Mouse (Mus musculus): ENCODE measurements around the gene 2510039O18Rik. TPM values are rescaled to one million over a fixed set of nuclear protein-coding genes. Genes with fewer than 3 reads are reported as not detected.

2510039O18Rik gene
- polyA plus RNA-seq, 1 experiment from 2014 or later = 14.9 TPM

DNA sequence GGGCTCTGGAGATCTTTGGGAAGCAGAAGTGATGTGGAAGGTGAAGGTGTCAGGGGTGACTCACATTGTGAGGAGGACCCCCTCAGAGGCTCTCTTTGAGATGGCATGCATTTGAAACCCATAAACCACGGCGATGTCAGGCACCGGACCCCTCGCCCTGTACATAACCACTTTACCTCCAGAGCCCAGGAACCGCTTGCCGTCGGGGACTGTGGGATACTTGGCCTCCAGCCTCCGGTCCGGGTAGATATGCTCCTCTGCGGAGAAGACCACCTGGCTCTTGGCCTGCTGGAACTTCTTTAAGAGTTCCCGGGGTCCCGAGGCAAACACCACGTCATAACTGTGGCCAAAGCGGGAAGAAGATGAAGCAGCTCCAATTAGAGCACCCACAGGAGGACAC is 9.7 kb upstream of the 2510039O18Rik start:
- no peak overlapping the region for H3K4me2 ChIP-seq (ENCODE audit: low read depth, low read length)
- H3K4me3 ChIP-seq (ENCODE audit: low read depth, low read length) = no peak overlapping the region
- no peak overlapping the region for H3K27ac ChIP-seq (ENCODE audit: low read depth, low read length)
- H3K4me1 ChIP-seq (ENCODE audit: control insufficient read depth, insufficient read depth, low read length) = no peaks in the 10 kb centered on the region
- no peak overlapping the region for H3K9ac ChIP-seq (replicated peaks; ENCODE audit: low read depth, low read length)
- 92% methylated on average over 14 of the region's 14 CpGs for WGBS
- no peak for ATAC-seq (ENCODE audit: low read depth)
- no peaks in the 10 kb centered on the region for H3K27me3 ChIP-seq (ENCODE audit: control insufficient read depth, insufficient read depth, low read length)
- H3K36me3 ChIP-seq (ENCODE audit: control insufficient read depth, insufficient read depth, low read length) = no peaks in the 10 kb centered on the region
- no peaks in the 10 kb centered on the region for H3K9me3 ChIP-seq (ENCODE audit: control insufficient read depth, low read length)

DNA sequence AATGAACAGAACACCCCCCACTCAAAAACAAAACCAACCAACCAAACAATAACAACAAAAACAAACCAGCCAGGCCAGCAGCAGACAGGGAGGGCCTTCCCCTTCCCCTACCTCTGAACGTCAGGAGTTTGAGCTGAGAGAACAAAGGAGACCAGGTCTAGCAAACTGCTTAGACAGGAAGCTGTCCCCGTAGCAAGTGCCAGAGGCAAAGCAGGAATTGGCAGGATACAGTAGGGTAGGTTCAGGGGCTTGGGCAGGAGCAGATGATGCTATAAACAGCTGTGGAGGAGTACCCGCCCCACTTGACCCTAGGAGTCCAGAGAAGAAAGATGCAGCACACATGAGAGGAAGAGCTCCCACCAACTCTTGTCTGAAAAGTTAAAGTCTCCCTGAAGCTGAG is 6.6 kb upstream of the 2510039O18Rik start:
- no peak overlapping the region for H3K4me3 ChIP-seq (ENCODE audit: low read depth, low read length)
- WGBS = 49% methylated on average over 3 of the region's 3 CpGs
- no peak for ATAC-seq (ENCODE audit: low read depth)
- H3K27ac ChIP-seq (ENCODE audit: low read depth, low read length) = no peak overlapping the region
- H3K36me3 ChIP-seq (ENCODE audit: control insufficient read depth, insufficient read depth, low read length) = no peaks in the 10 kb centered on the region
- H3K9ac ChIP-seq (replicated peaks; ENCODE audit: low read depth, low read length) = no peak overlapping the region
- no peaks in the 10 kb centered on the region for H3K9me3 ChIP-seq (ENCODE audit: control insufficient read depth, low read length)
- peaks cover 3% of the 10 kb centered on the region for H3K27me3 ChIP-seq (ENCODE audit: control insufficient read depth, insufficient read depth, low read length)
- no peaks in the 10 kb centered on the region for H3K4me1 ChIP-seq (ENCODE audit: control insufficient read depth, insufficient read depth, low read length)
- H3K4me2 ChIP-seq (ENCODE audit: low read depth, low read length) = no peak overlapping the region

DNA sequence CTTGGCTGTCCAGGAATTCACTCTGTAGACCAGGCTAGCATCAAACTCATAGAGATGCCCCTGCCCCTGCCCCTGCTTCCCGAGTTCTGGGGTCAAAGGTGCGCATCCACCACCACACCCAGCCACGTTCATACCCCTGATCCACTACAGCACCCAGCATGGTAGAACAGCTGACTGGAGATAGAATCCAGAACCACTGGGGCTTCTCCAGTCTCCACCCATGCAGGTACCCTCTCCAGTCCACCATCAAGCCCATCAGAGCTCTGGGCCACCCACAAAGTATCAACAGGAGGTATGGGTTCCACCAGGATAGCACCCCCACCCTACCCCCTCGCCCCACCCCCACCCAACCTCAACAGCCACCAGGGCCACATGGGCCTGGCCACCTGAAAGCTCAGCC is 6.1 kb upstream of the 2510039O18Rik start:
- Histone ChIP-seq H3K27ac (ENCODE audit: low read depth, low read length) (no peak overlapping the region), H3K27me3 (ENCODE audit: control insufficient read depth, insufficient read depth, low read length) (peaks cover 3% of the 10 kb centered on the region), H3K9me3 (ENCODE audit: control insufficient read depth, low read length) (no peaks in the 10 kb centered on the region), H3K36me3 (ENCODE audit: control insufficient read depth, insufficient read depth, low read length) (no peaks in the 10 kb centered on the region), H3K9ac (replicated peaks; ENCODE audit: low read depth, low read length) (no peak overlapping the region), H3K4me2 (ENCODE audit: low read depth, low read length) (no peak overlapping the region), H3K4me1 (ENCODE audit: control insufficient read depth, insufficient read depth, low read length) (no peaks in the 10 kb centered on the region), H3K4me3 (ENCODE audit: low read depth, low read length) (no peak overlapping the region)
- 90% methylated on average over 4 of the region's 4 CpGs for WGBS
- no peak for ATAC-seq (ENCODE audit: low read depth)

DNA sequence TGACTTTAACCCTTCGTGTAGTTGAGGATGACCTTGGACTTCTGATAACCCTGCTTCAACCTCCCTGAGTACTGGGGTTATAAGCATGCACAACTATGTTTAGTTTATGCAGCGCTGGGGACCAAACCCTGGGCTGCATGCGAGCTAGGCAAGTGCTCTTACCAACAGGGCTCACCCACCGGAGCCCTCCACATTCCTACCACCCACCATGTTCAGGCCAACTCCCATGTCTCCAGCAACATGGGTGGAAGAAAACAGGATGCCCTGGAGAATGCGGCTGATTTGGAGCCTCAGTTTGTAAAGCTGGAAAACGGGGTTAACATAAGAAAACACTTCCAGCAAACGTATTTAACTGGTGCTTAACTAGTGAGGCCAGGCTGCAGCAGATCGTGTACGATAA is 4.8 kb upstream of the 2510039O18Rik start:
- H3K9ac ChIP-seq (replicated peaks; ENCODE audit: low read depth, low read length) = peak overlapping the region; percentile 67; the same call in 1 of the 2 replicates
- H3K4me2 ChIP-seq (ENCODE audit: low read depth, low read length) = peak overlapping the region; percentile 93
- no peak overlapping the region for H3K27ac ChIP-seq (ENCODE audit: low read depth, low read length)
- ATAC-seq (ENCODE audit: low read depth) = no peak
- peak overlapping the region; percentile 52 for H3K4me3 ChIP-seq (ENCODE audit: low read depth, low read length)
- H3K27me3 ChIP-seq (ENCODE audit: control insufficient read depth, insufficient read depth, low read length) = peaks cover 3% of the 10 kb centered on the region
- no peaks in the 10 kb centered on the region for H3K36me3 ChIP-seq (ENCODE audit: control insufficient read depth, insufficient read depth, low read length)
- H3K9me3 ChIP-seq (ENCODE audit: control insufficient read depth, low read length) = no peaks in the 10 kb centered on the region
- 29% methylated on average over 9 of the region's 9 CpGs for WGBS
- no peaks in the 10 kb centered on the region for H3K4me1 ChIP-seq (ENCODE audit: control insufficient read depth, insufficient read depth, low read length)

DNA sequence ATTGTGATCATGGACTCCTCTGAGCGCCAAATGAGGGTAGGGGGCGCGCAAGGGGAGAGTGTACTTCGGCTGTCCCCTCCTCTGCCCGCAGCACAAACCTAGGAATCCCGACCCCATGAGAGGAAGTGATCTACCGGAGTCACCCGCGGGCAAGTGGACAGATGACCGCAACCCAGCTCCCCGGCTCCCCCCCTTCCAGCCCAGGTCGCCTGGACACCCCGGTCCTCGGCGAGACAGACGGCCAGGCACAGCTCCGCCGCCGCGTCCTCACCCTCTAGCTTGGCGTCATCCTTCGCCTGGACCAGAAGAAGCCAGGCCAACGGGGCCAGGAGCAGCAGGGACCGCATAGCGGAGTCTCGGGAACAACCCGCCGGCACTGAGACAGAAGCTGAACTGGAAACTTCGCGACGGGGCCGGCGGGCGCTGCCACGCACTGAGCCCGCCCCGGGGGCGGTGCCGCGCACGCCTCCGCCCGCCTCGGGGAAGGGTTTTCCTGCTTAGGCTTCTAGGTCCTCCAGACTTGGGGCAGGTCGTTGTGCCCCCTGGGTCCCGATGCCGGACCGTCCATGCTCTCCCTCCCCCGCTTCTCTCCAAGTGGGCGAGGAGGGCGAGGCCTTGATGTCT is 4.3 kb upstream of the 2510039O18Rik start, which contains the start of gene Plod1:
Gene Plod1, minus strand, starts transcription at position 437 of the 624 bp plus-strand sequence.
- peak; percentile 42; the same call in 1 of the 2 replicates for ATAC-seq (ENCODE audit: low read depth)
- H3K27me3 ChIP-seq (ENCODE audit: control insufficient read depth, insufficient read depth, low read length) = peaks cover 3% of the 10 kb centered on the region
- no peaks in the 10 kb centered on the region for H3K9me3 ChIP-seq (ENCODE audit: control insufficient read depth, low read length)
- H3K4me3 ChIP-seq (ENCODE audit: low read depth, low read length) = peak within 1 kb of the TSS; percentile 52
- H3K9ac ChIP-seq (replicated peaks; ENCODE audit: low read depth, low read length) = peak within 1 kb of the TSS; percentile 67; the same call in 1 of the 2 replicates
- no peaks in the 10 kb centered on the region for H3K36me3 ChIP-seq (ENCODE audit: control insufficient read depth, insufficient read depth, low read length)
- 0% methylated on average over 41 of the region's 51 CpGs for WGBS
- no peak within 1 kb of the TSS for H3K27ac ChIP-seq (ENCODE audit: low read depth, low read length)
- H3K4me1 ChIP-seq (ENCODE audit: control insufficient read depth, insufficient read depth, low read length) = peaks cover 1% of the 10 kb centered on the region
- peak within 1 kb of the TSS; percentile 93 for H3K4me2 ChIP-seq (ENCODE audit: low read depth, low read length)

DNA sequence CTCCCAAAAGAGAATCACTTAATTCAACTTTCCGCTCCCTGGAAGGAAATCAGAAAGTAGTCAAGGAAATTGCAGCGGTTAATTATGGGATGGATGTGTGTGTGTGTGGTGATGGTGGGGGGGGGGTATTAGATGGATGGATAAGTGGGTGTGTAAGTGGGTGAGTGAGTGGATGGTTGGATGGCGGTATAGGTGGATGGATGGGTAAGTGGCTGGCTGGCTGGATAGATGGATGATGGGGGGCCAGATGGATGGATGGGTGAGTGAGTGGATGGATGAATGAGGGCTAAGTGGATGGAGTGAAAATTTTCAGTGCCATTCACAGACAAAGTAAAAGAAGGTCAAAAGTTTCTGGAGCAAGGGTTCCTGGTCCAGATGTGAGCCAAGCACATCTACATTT is 3.7 kb upstream of the 2510039O18Rik start:
- Histone ChIP-seq H3K9ac (replicated peaks; ENCODE audit: low read depth, low read length) (no peak overlapping the region), H3K36me3 (ENCODE audit: control insufficient read depth, insufficient read depth, low read length) (no peaks in the 10 kb centered on the region), H3K9me3 (ENCODE audit: control insufficient read depth, low read length) (no peaks in the 10 kb centered on the region), H3K27ac (ENCODE audit: low read depth, low read length) (no peak overlapping the region), H3K4me3 (ENCODE audit: low read depth, low read length) (peak overlapping the region; percentile 52; the same call in 1 of the 2 replicates), H3K4me2 (ENCODE audit: low read depth, low read length) (peak overlapping the region; percentile 93), H3K27me3 (ENCODE audit: control insufficient read depth, insufficient read depth, low read length) (peaks cover 3% of the 10 kb centered on the region), H3K4me1 (ENCODE audit: control insufficient read depth, insufficient read depth, low read length) (peaks cover 7% of the 10 kb centered on the region)
- WGBS = 44% methylated on average over 3 of the region's 3 CpGs
- ATAC-seq (ENCODE audit: low read depth) = no peak

DNA sequence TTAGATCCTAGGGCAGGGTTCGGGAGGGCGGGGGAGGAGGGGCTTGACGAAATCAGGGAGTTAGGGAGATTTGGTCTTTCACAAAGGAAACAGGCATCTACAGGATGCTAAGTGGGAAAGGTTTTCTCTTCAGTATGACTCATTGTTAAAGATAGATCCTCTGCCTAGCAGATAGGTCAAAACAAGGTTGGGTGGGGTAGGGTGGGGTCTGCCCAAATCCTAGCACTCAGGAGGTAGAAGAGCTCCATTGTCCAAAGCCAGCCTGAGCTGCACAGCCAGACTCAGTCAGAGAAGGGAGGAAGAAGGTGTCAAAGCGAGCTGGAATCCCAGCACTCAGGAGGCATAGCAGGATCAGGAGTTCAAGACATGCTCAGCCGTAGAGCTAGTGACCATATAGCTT is 3.2 kb upstream of the 2510039O18Rik start:
- Histone ChIP-seq H3K36me3 (ENCODE audit: control insufficient read depth, insufficient read depth, low read length) (no peaks in the 10 kb centered on the region), H3K4me1 (ENCODE audit: control insufficient read depth, insufficient read depth, low read length) (peaks cover 12% of the 10 kb centered on the region), H3K9ac (replicated peaks; ENCODE audit: low read depth, low read length) (no peak overlapping the region), H3K9me3 (ENCODE audit: control insufficient read depth, low read length) (no peaks in the 10 kb centered on the region), H3K4me3 (ENCODE audit: low read depth, low read length) (no peak overlapping the region), H3K4me2 (ENCODE audit: low read depth, low read length) (no peak overlapping the region), H3K27me3 (ENCODE audit: control insufficient read depth, insufficient read depth, low read length) (peaks cover 3% of the 10 kb centered on the region), H3K27ac (ENCODE audit: low read depth, low read length) (no peak overlapping the region)
- ATAC-seq (ENCODE audit: low read depth) = no peak
- 69% methylated on average over 5 of the region's 5 CpGs for WGBS

DNA sequence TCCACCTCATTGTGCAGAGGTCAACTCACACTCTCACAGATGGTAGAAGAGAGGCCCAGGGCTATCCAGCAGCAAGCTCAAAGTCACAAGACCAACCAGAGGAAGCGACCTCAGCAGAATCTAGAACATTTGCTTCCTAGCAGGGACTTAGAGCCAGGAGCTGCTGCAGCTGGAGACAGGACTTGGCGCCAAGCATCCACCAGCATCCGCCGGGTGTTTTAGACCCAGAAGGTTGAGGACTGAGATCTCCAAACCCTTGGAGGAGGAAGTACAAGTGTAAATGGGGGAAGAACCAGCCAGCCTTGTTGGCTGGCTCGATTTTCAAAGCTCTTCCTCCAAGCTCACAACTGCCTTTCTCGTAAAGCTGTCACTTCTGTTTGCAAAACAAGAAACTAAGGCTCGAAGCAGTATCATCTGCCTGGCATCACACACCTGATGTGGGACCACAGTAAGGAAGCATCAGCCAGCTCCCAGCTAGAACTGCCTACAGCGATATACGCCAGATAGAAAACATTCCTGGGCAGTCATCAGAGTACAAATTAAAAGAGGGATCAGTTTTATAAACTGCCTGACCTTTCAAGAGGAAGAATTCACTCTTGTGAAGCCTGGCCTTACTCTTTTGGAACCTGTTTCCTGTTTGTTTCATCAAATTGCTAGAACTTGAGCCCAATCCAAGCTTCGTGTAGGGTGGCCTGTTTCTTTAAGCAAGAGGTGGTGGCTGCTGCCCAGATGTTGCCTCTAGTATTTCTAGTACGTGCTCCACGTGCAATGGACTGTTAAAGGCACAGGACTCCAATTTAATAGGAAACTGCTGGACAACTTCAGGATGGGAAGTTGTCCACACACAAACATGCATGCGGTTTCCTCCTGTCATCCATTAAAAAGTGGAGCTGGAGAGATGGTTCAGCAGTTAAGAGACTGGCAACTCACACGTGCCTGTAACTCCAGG is 2.3 kb upstream of the 2510039O18Rik start:
- Histone ChIP-seq H3K9me3 (ENCODE audit: control insufficient read depth, low read length) (no peaks in the 10 kb centered on the region), H3K9ac (replicated peaks; ENCODE audit: low read depth, low read length) (no peak overlapping the region), H3K27ac (ENCODE audit: low read depth, low read length) (no peak overlapping the region), H3K4me1 (ENCODE audit: control insufficient read depth, insufficient read depth, low read length) (peaks cover 16% of the 10 kb centered on the region), H3K4me3 (ENCODE audit: low read depth, low read length) (no peak overlapping the region), H3K4me2 (ENCODE audit: low read depth, low read length) (no peak overlapping the region), H3K36me3 (ENCODE audit: control insufficient read depth, insufficient read depth, low read length) (no peaks in the 10 kb centered on the region; the same call in 1 of the 2 replicates), H3K27me3 (ENCODE audit: control insufficient read depth, insufficient read depth, low read length) (peaks cover 3% of the 10 kb centered on the region)
- no peak for ATAC-seq (ENCODE audit: low read depth)
- 73% methylated on average over 14 of the region's 14 CpGs for WGBS

DNA sequence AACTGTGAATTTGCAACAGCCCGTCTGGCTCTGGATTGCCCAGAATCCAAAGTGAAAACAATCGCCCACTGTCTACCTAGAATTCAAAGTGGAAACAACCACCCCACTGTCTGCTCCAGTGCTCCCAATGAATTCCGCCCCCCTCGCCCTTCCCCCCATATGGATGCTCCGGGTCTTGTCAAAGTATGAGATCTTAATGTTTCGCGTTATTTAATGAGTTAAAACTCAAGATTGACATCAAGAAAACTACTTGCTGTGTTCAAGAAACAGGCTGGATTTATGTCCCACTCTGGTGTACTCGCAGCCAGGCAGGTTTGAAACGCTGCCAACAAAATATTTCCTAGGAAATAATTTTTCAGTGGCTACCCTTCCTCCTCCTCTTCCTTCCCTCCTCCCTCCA is 584 bp upstream of the 2510039O18Rik start:
- peaks cover 16% of the 10 kb centered on the region for H3K4me1 ChIP-seq (ENCODE audit: control insufficient read depth, insufficient read depth, low read length)
- peaks cover 7% of the 10 kb centered on the region for H3K36me3 ChIP-seq (ENCODE audit: control insufficient read depth, insufficient read depth, low read length)
- H3K9me3 ChIP-seq (ENCODE audit: control insufficient read depth, low read length) = no peaks in the 10 kb centered on the region
- ATAC-seq (ENCODE audit: low read depth) = no peak
- H3K9ac ChIP-seq (replicated peaks; ENCODE audit: low read depth, low read length) = no peak overlapping the region
- H3K27me3 ChIP-seq (ENCODE audit: control insufficient read depth, insufficient read depth, low read length) = peaks cover 3% of the 10 kb centered on the region
- 46% methylated on average over 9 of the region's 9 CpGs for WGBS
- peak overlapping the region; percentile 8 for H3K27ac ChIP-seq (ENCODE audit: low read depth, low read length)
- H3K4me2 ChIP-seq (ENCODE audit: low read depth, low read length) = peak overlapping the region; percentile 98; the same call in 1 of the 2 replicates
- no peak overlapping the region for H3K4me3 ChIP-seq (ENCODE audit: low read depth, low read length)
